Mouse (Mus musculus) regulatory T cell (primary cell): ENCODE data around the gene Wipf1.
"Not testable (repeated sequence)": the region's sequence is repeated elsewhere in the genome, so short reads cannot be mapped to it uniquely, and the experiment has no call there.

Experiments
- in situ Hi-C: fragments of 300-600 bp; cut with MboI, MseI; formaldehyde crosslinking; loops from one replicate; pipeline ENCODE4 v1.15.1; 2025; ENCODE audit warnings: high pct_unique_total_duplicates

Wipf1 gene

GRCm38 (mm10) chr2:73529356-73530330 lies at the start of gene Wipf1:
TSS of gene Wipf1 (minus strand) at chr2:73529734.
- in situ Hi-C loops: loop anchor here (5.0 kb wide), 1 partner anchor 82 kb away; no protein-coding TSS in a partner anchor

- in situ Hi-C loops: loop anchor here (10.0 to 25.0 kb wide), 2 partner anchors 206 to 1083 kb away; partner anchors contain the start of genes Evx2 and Hoxd13
Observed at GRCm38 (mm10) chr2:73579168-73579567, 49.6 kb upstream of the Wipf1 start.

DNA sequence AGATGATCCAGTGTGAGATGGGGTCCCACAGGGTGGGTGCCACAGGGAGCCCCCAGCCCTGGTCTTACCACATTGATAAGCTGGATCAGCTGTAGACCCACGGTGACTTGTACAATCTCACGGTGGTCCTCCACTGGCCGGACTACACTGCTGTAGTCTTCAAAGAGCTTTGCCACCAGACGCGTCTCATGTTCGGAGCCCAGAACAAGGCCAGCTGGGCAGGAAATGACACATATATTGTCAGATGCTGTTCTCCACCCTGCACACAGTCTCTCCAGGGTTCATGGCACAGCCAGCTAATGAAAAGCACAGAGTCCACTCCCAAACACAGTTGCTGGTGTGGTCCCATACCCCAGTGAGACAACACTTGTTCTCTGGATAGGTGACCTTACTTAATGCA lies 44.9 kb upstream of the Wipf1 start:
- in situ Hi-C loops: loop anchor here (10.0 kb wide), 1 partner anchor 210 kb away; no protein-coding TSS in a partner anchor

DNA sequence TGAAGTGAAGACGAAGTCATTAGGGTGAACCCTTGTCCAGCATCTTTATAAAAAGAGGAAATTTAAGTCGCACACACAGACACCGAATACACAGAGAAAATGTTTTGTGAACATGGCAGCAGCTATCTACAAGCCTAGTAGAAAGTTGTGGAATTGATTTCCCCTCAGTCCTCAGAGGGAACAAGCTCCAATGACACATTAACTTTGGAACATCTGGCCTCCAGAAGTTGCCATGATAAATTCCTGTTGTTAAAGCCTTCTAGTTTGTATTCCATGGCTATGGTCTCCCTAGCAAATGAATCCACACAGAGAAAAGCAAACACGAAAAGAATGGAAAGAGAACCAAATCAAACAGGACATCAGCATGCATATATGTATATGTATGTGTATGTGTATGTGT lies 44.0 kb upstream of the Wipf1 start:
- in situ Hi-C loops: loop anchor here (10.0 kb wide), 1 partner anchor 211 kb away; no protein-coding TSS in a partner anchor

- in situ Hi-C loops: loop anchor here (10.0 kb wide), 1 partner anchor 212 kb away; no protein-coding TSS in a partner anchor
Observed at GRCm38 (mm10) chr2:73572539-73573372, 43.2 kb upstream of the Wipf1 start.

GRCm38 (mm10) chr2:73571901-73572300 lies 42.4 kb upstream of the Wipf1 start:
- in situ Hi-C loops: loop anchor here (10.0 kb wide), 1 partner anchor 213 kb away; no protein-coding TSS in a partner anchor

GRCm38 (mm10) chr2:73571304-73571703 lies 41.8 kb upstream of the Wipf1 start:
- in situ Hi-C loops: loop anchor here (10.0 kb wide), 1 partner anchor 213 kb away; no protein-coding TSS in a partner anchor

- in situ Hi-C loops: no loop called here
Observed at GRCm38 (mm10) chr2:73566989-73567605, 37.6 kb upstream of the Wipf1 start.

- in situ Hi-C loops: no loop called here
Observed at GRCm38 (mm10) chr2:73566162-73566561, 36.6 kb upstream of the Wipf1 start.

GRCm38 (mm10) chr2:73563690-73564089 lies 34.2 kb upstream of the Wipf1 start:
- in situ Hi-C loops: no loop called here

DNA sequence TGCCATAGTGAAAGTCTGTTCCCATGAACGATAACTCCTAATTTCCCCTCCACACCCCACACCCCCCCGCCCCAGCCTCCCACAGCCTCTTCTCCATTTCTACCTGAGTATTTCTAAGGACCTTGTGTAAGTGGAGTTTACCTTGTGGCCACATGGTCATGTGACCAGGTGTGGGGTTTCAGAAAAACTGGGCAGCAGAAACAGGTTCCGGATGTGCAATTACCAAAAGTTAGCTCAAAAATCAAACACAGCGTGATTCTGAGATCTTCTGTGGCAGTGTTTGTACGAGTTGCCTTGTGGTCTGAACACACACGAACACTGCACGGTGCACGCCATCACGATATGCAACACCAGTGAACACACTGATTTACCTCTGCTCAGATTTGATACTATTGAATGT lies 33.1 kb upstream of the Wipf1 start:
- in situ Hi-C loops: no loop called here

DNA sequence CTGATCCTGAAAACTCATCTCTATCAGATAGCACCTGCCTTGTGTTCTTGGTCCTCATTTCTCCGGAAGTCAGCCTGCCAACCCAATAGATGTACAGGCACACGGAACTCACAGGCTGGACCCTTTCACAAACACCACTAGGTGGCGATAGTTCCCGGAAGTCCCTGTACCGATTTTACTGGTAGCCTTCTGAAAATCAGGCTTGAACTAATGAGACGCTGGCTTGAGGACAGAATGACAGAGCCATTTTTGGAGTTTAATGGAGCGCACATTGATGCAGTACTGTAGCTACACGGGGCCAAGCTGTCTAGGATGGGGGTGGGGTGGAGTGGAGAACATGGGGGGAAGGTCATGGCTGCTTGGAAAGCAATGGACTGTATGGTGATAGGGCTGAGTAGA lies 32.1 kb upstream of the Wipf1 start:
- in situ Hi-C loops: no loop called here

- in situ Hi-C loops: no loop called here
Observed at GRCm38 (mm10) chr2:73560899-73561664, 31.5 kb upstream of the Wipf1 start.

GRCm38 (mm10) chr2:73560445-73560844 lies 30.9 kb upstream of the Wipf1 start:
- in situ Hi-C loops: no loop called here

DNA sequence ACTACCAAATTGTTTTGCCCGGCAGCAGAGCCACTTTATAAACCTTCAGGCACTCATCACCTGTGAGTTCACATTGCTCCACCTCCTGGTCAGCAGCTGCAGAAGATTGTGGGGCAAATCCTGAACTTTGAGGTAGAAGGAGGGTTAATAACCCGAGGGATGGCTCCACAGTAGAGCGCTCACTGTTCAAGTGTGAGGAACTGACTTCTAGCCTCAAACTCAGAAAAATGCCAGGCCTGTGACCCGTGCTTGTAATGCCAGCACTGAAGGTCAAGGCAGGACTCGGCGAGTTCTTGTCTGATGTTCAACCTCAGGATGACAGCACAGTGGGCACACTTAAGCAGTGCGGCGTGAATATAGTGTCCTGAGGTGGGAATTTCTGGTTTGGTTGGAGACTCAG lies 28.4 kb upstream of the Wipf1 start:
- in situ Hi-C loops: no loop called here

- in situ Hi-C loops: not testable (repeated sequence)
Observed at GRCm38 (mm10) chr2:73557061-73557460, 27.5 kb upstream of the Wipf1 start.

GRCm38 (mm10) chr2:73554389-73554788 lies 24.9 kb upstream of the Wipf1 start:
- in situ Hi-C loops: no loop called here

DNA sequence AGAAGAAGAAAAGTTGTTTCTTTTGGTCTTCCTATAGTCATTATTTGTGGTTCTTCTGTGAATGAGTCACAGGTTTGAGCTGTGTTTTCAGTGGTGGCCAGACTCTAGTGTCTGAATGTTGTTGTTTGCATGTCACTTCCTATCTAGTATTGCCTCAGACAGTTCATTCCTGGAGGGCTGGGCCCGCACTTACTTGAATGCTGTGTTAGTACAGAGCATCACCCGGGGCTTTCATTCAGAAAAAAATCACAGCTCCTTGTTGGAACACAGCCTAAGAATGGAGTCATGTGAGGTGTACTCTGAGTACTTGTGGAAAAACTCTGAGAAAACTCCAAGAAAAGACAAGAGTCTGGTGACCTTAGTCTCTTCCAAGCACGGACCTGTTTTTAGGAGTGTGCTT lies 23.4 kb upstream of the Wipf1 start:
- in situ Hi-C loops: no loop called here

DNA sequence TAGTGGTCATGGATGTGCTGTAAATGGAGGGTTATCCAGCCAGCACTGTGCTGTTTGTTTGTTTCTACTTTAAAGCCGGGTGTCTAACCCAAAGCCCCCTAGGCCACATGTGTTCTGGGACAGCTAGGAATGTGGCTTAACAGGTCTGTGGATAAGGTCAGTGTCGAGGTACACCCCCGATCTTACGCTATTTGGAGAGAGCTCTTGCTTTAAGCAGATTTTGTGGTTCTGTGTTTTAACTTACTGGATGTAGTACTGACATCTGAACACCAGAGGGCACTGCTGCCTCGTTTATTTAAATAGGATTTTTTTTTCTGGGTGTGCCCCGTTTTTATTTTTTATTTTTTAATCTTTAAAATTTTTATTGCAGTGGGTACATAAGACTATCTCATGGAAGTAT lies 21.2 kb upstream of the Wipf1 start:
- in situ Hi-C loops: no loop called here

DNA sequence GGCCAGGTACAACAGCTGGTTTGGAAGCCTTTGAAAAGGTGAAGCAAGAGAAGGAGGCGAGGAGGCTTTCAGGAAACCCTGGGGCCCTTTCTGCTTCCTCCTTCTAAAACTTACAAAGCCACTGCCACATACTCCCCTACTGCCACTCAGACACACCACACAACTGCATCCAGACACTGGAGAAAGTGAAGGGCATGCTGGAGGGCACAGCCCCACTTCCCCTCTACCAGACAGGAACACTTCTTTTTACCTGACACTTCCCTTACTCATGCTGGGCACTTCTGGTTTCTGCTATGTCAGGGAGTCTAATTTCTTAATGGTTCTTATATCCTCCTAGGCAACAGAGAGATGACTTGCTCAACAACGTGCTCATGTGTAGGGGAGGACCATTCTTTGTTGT lies 19.0 kb upstream of the Wipf1 start:
- in situ Hi-C loops: no loop called here

DNA sequence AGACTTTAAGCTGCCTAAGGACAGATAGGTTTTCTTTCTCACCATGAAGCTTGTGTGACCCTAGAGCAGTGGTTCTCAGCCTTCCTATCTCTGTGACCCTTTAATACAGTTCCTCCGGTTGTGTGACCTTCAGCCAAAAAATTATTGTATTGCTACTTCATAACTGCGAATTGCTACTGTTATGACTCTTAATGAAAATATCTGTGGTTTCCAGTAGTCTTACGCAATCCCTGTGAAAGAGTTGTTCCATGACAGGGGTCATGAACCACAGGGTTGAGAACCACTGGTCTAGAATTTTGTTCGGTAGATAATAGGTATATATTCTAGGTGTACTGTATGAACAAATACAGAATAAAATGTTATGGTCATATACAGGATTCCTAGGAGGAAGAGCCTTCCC lies 17.7 kb upstream of the Wipf1 start:
- in situ Hi-C loops: no loop called here
